Mouse (Mus musculus) kidney, postnatal 10 days (tissue): ENCODE results near the gene Arhgap36.

ENCODE experiments used
- DNase-seq: peaks from one replicate; pipeline ENCODE4 v3.0.0; 2021; ENCODE audit warnings: mixed read lengths

Arhgap36 gene

DNA sequence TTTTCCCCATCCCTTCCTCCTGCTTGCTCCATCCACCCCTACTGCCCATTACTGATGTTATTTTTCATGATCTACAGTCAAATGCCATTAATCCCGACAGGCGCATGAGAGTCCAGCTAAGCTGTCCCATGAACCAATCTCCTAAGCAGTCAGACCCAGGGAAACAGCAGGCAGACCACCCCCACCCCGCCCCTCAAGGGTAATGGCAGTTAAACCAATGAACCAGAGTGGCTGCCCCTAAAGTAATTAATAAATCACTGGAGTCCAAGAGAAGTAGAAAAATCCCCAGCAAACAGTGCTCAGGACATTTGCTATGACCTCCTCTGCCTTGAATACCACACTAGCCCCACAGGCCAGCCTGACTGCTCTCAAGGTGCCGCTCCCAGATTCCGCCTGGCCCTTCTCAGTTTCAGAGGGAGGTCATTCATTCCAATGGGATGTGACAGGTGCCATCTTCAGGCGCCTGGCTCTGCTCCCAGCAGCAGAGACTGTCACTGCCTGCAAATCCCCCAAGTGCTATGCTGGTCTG is at the start of gene Arhgap36:
Gene Arhgap36 (plus strand): TSS at position 504 of the 529 bp plus-strand sequence.
- no peak for DNase-seq

DNA sequence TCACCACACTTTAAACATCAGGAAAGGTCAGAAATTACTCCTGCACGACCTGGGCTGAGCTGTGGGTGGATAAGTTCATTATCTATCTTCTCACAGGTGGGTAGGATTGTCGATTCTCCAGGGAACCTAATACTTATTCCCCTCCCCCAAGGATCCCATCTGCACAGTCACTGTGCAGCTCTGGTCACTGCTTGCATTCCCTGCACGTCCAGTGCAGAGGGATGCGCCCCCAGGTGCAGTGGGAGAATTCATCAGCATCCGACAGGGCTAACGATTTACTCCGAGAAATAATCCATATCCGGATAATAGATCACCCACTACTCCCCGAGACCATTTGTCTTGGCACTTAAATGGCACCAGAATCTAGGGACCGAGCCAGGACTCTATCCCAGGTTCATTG is 6.0 kb upstream of the Arhgap36 start:
- DNase-seq, result no peak

DNA sequence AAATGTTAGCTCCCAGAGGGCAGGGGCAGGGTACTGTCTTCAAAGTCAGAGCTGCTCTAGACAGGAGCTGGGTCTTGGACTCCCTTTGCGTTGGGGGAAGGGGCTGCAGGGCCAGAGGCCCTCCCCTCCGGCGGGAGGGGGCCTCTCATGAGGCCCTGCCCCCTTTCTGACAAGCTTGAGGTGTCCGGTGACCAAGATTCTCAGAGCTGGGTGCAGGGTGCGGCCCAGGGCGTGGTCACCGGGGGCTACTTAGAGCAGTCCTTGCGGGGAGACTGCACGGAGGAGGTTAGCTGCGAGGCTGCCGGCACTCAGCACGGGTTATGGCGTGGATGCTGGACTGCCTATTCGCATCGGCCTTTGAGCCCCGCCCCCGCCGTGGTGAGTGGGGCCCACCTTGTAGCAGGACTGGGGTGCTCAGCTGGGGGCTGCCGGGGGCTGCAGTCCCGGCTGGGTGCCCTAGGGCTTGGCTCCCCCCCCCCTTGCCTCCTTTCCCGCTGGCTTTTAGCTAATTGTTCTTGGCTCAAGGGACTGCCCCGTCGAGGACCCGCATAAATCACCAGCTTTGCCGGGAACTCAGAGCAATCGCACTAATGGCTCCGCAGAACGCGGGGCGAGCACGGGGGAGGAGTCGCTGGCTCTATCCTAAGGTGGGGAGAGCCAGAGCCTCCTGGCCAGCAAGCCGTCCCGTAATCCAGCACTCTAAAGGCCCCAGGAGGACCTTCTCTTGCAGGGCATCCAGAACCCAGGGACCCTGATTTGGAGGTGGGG is 6.7 kb downstream of the Arhgap36 start:
- peak; percentile 7 for DNase-seq

DNA sequence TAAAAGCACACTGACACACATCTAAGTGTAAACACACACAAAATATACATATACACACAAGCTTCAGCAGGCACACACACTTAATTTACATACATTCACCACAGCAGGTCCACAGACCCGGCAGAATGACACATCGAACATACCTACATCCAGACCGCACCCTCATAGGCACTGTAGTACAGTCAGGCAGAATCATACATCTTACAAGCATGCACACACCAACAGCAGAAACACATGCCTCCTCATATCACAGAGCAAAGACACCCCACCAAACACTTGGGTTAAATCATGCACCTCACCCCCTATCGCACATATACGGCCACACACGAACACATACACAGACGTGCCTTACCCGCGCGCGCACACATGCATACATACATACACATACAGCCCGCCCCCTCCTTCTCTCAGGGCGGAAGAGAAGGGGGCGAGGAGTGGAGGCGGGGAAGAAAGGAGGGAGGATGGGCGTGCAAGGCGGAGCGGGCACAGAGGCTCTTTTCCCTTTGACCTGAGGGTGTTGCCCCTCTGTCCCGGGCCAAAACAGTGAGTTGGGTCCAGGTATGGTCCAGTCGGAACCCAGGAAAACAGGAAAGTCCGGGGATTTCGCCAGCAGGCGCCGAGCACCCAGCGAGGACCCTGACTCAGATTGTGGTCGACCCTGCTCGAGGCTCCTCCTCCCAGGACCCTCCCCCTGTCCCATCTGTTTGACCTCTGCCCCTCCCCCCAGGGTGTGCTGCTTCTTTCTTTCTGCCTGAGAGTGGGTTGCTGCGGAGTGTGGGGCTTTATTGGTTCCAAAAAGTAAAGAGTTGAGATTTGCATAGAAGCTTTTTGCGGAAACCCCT is 16.4 kb downstream of the Arhgap36 start:
- DNase-seq, result no peak

DNA sequence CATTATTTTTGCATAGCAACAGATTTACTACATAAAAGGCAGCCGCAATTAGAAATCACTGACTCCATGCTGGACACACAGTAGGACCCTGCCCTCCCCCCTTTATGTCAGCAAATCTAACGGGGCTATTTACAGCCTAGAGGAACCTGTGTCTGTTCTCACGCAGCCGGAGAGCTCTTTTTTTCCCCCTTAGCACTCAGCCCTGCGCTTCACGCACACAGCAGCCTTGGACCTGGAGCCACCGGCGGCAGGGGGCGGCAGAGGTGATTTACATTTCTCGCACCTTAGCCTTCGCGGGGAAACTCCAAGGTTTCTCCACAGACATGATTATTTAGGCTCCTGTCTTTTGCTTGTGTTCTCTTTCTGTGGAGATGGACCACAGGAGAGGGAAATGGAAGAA is 17.1 kb downstream of the Arhgap36 start:
- no peak for DNase-seq

DNA sequence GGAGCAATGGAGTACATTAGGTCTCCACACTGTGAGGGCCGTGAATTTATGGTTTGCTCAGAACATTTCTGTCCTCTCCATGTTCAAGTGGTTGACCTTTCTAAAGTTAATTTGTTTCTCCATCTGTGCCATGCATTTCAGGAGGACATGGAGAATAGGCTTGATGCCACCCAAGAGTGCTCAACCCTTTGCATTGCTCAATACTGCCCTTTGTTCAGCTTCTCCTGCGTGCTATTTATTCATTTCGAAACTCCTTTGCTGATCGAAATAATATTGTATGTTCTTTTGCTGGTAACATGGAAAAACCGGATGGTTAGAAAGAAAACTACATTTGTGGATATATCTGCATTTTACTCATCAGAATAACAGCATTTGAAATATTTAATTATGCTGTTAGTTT is 25.4 kb downstream of the Arhgap36 start:
- no peak for DNase-seq

DNA sequence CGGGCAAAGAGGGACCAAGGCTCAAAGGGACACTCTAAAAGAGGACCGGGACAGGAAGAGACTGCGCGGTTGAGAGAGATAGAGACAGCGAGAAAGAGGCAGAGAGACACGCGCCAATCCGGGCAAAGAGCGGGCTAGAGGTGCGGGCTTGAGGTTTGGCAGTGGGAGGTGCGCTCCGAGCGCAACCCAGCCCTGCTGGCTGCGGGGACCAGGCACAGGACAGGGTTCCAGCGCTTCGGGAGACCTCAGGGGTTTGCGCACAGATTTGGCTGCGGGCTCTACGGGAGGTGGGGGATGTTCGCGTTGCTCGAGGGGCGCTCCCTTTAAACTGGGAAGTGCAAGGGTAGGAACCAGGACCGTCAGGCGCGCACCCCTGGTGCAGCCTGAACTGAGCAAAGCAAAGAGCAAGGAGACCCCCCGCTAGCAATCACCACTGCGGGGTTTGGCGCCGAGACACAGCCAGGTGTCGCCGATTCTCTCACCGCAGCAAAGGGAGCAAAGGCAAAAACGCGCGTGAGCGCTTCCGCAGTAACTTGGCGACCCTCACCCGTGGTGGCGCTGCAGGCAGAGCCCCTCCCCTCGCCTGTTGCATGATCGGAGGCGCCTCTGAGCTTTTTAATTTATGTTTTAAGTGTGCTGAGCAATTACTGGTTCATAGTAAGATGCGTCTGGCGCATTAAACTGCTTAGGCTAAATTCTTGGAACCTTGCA is 30.1 kb downstream of the Arhgap36 start:
- DNase-seq, result no peak
